Mouse (Mus musculus) spleen, adult 2 months (tissue): Measurements from ENCODE around the gene Thrap3.

Source experiments
- CTCF ChIP-seq: fragments of 200-500 bp; IDR thresholded peaks from 2 replicates; pipeline ENCODE4 v1.5.1; 2011; ENCODE audit warnings: mild to moderate bottlenecking, inconsistent platforms; ENCODE audit not compliant: insufficient read depth, insufficient read length, insufficient replicate concordance; ENCODE audit errors: extremely low read depth
- POLR2A ChIP-seq: fragments of 200-500 bp; IDR thresholded peaks from 2 replicates; pipeline ENCODE4 v1.6.1; 2011; ENCODE audit warnings: low read depth, low read length, inconsistent platforms

DNA sequence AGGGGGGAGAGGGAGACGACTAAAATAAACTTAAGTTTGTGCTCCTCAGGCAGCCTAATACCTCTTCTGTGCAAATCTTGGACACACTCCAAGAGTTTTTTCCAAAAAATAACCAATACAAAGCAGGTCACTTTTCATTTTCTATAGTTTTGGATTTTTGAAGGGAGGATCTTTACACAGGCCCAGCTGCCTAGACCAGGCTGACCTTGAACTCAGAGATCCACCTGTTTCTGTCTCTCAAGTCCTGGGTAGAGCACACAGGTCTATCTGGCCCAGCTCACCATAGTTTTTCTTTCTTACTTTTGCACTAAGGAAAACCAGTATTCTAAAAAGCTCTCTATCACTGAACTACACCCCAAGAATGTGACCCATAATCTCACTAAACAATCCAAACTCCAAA, 2.5 kb downstream of the Thrap3 start:
- TF ChIP-seq CTCF (no peak), POLR2A (no peak)
